Mouse (Mus musculus): ENCODE measurements around the gene Trpm5. TPM values are rescaled to one million over a fixed set of nuclear protein-coding genes. Genes with fewer than 3 reads are reported as not detected.
A peak's percentile ranks its signal among the peaks of the same experiment; 100 is the strongest.

The Trpm5 gene
- polyA plus RNA-seq, 1 experiment, result not detected

GRCm38 (mm10) chr7:143108200-143108599 is 13.8 kb upstream of the Trpm5 start:
- H3K4me1 ChIP-seq (ENCODE audit: control insufficient read depth, insufficient read depth, low read length), result no peaks in the 10 kb centered on the region

DNA sequence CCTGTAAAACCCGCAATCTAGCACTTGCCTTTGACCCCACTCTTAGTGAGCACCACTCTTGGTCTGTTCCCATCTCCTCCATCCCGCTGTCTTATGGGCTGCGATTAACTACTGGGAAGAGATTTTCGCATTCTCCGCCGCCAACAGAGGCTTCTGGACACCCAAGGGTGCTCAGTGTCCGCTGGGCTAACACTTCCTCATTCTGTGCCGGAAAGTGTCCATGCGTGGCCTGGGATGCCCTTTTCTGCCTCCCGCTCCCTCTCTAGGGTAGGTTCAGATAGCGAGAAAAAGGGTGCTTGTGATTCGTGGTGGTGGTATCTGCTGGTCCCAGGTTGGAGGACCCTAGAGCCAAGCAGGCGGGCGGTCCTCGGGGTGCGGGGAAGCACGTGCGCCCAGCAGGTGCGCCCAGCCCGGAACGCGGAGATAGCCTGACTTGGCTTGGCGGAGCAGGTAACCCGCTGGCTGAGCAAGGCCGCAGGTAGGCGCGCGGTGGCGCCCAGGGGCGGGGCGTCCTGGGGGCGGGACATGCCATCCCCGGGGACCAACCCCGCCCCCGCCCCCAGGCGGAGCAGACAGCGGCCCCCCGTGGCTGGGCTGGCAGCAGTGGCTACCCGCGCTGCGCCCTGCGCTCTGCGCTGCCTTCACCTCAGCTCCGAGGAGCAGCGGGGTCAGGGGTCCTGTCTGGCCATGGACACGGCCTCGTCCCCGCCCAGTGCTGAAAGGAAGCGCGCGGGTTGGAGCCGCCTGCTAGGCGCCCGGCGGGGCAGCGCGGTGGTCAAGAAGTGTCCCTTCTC is 12.4 kb upstream of the Trpm5 start:
- Histone ChIP-seq H3K4me3 (ENCODE audit: insufficient read depth, low read length) (peak overlapping the region; percentile 40), H3K27ac (ENCODE audit: insufficient read depth, low read depth, low read length) (no peak overlapping the region), H3K4me1 (ENCODE audit: control insufficient read depth, insufficient read depth, low read length) (no peaks in the 10 kb centered on the region)
- TF ChIP-seq POLR2A (IDR thresholded peaks at IDR 0.05; ENCODE audit: borderline replicate concordance, low read depth, low read length) (no peak), CTCF (IDR thresholded peaks at IDR 0.05; ENCODE audit: low read depth, low read length) (no peak)

More at GRCm38 (mm10) chr7:143108200-143108599, 13.8 kb upstream of the Trpm5 start:
- Histone ChIP-seq H3K4me3 (ENCODE audit: insufficient read depth, low read length) (no peak overlapping the region), H3K27ac (ENCODE audit: insufficient read depth, low read depth, low read length) (no peak overlapping the region)
- TF ChIP-seq CTCF (IDR thresholded peaks at IDR 0.05; ENCODE audit: low read depth, low read length) (no peak), POLR2A (IDR thresholded peaks at IDR 0.05; ENCODE audit: borderline replicate concordance, low read depth, low read length) (no peak)

- Histone ChIP-seq H3K4me3 (ENCODE audit: insufficient read depth, low read length) (peak within 1 kb of the TSS; percentile 40), H3K27ac (ENCODE audit: insufficient read depth, low read depth, low read length) (no peak within 1 kb of the TSS), H3K4me1 (ENCODE audit: control insufficient read depth, insufficient read depth, low read length) (peaks cover under 1% of the 10 kb centered on the region)
- TF ChIP-seq CTCF (IDR thresholded peaks at IDR 0.05; ENCODE audit: low read depth, low read length) (no peak), POLR2A (IDR thresholded peaks at IDR 0.05; ENCODE audit: borderline replicate concordance, low read depth, low read length) (no peak)
Observed at GRCm38 (mm10) chr7:143106062-143106461, 11.6 kb upstream of the Trpm5 start, which contains the start of gene Kcnq1. Gene Kcnq1, plus strand, starts transcription at chr7:143106362.

- peaks cover 4% of the 10 kb centered on the region for H3K4me1 ChIP-seq (ENCODE audit: control insufficient read depth, insufficient read depth, low read length)
- H3K27ac ChIP-seq (ENCODE audit: insufficient read depth, low read depth, low read length), result no peak overlapping the region
- no peak for TF ChIP-seq POLR2A (IDR thresholded peaks at IDR 0.05; ENCODE audit: borderline replicate concordance, low read depth, low read length)
- TF ChIP-seq CTCF (IDR thresholded peaks at IDR 0.05; ENCODE audit: low read depth, low read length), result no peak
- H3K4me3 ChIP-seq (ENCODE audit: insufficient read depth, low read length), result no peak overlapping the region
Observed at GRCm38 (mm10) chr7:143105258-143105897, 10.9 kb upstream of the Trpm5 start.

- H3K4me3 ChIP-seq (ENCODE audit: insufficient read depth, low read length), result no peak overlapping the region
- peaks cover 8% of the 10 kb centered on the region for H3K4me1 ChIP-seq (ENCODE audit: control insufficient read depth, insufficient read depth, low read length)
- no peak overlapping the region for H3K27ac ChIP-seq (ENCODE audit: insufficient read depth, low read depth, low read length)
- TF ChIP-seq CTCF (IDR thresholded peaks at IDR 0.05; ENCODE audit: low read depth, low read length), result no peak
- TF ChIP-seq POLR2A (IDR thresholded peaks at IDR 0.05; ENCODE audit: borderline replicate concordance, low read depth, low read length), result no peak
Observed at GRCm38 (mm10) chr7:143100759-143101158, 6.3 kb upstream of the Trpm5 start.

- H3K27ac ChIP-seq (ENCODE audit: insufficient read depth, low read depth, low read length), result no peak overlapping the region
- no peak overlapping the region for H3K4me3 ChIP-seq (ENCODE audit: insufficient read depth, low read length)
- peaks cover 11% of the 10 kb centered on the region for H3K4me1 ChIP-seq (ENCODE audit: control insufficient read depth, insufficient read depth, low read length)
- TF ChIP-seq CTCF (IDR thresholded peaks at IDR 0.05; ENCODE audit: low read depth, low read length) (no peak), POLR2A (IDR thresholded peaks at IDR 0.05; ENCODE audit: borderline replicate concordance, low read depth, low read length) (no peak)
Observed at GRCm38 (mm10) chr7:143095554-143095907, 1.1 kb upstream of the Trpm5 start.

DNA sequence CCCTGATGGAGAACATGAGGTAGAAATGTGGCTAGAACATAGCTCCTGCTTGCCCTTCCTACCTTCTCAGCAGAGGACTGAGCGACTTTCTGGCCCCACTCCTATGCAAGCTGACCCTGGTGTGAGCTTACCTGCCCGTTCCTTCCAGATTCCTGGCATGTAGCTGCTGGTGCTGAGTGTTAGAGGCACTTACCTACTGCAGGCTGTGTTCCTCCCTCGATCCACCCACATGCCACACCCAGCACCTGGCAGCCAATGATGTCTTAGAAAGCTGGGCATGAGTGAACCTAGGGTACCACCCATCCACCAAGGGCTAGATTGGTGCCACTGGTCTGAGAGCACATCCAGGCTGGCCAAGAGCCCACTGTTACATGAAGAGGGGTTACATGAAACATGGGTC is 595 bp downstream of the Trpm5 start:
- Histone ChIP-seq H3K27ac (ENCODE audit: insufficient read depth, low read depth, low read length) (no peak overlapping the region), H3K4me1 (ENCODE audit: control insufficient read depth, insufficient read depth, low read length) (peaks cover 11% of the 10 kb centered on the region), H3K4me3 (ENCODE audit: insufficient read depth, low read length) (no peak overlapping the region)
- no peak for TF ChIP-seq POLR2A (IDR thresholded peaks at IDR 0.05; ENCODE audit: borderline replicate concordance, low read depth, low read length)
- TF ChIP-seq CTCF (IDR thresholded peaks at IDR 0.05; ENCODE audit: low read depth, low read length), result no peak

DNA sequence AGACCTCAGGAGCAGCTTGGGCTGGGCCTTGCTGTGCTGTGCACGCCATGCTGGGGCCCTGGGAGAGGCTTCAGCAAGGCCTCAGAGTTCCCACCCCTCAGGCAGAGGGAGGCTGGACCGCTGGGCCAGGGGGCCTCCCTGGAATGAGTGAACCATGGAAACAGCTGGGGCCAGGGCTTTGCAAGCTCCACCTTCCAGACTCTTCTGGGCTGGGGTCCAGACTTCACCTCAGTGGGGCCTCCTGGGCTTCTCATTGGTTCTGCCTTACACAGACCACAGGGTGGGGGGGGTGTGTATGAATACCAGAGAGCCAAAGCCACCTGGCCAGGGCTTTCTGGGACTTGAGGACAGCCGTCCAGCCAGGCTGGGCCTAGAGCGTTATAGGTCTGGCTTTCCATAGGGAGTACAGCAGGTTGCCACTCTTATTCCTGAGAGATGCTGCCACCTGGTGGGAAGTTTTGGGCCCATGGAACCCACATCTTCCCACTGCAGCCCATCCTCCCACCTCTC is 7.3 kb downstream of the Trpm5 start:
- no peak for TF ChIP-seq CTCF (IDR thresholded peaks at IDR 0.05; ENCODE audit: low read depth, low read length)
- no peak for TF ChIP-seq POLR2A (IDR thresholded peaks at IDR 0.05; ENCODE audit: borderline replicate concordance, low read depth, low read length)

GRCm38 (mm10) chr7:143086366-143086765 is 8.1 kb downstream of the Trpm5 start:
- TF ChIP-seq POLR2A (IDR thresholded peaks at IDR 0.05; ENCODE audit: borderline replicate concordance, low read depth, low read length) (no peak), CTCF (IDR thresholded peaks at IDR 0.05; ENCODE audit: low read depth, low read length) (peak; percentile 40)
- H3K27ac ChIP-seq (ENCODE audit: insufficient read depth, low read depth, low read length), result no peak overlapping the region
- H3K4me3 ChIP-seq (ENCODE audit: insufficient read depth, low read length), result no peak overlapping the region
- H3K4me1 ChIP-seq (ENCODE audit: control insufficient read depth, insufficient read depth, low read length), result no peaks in the 10 kb centered on the region

More for the DNA sequence above, 7.3 kb downstream of the Trpm5 start:
- no peak overlapping the region for H3K4me3 ChIP-seq (ENCODE audit: insufficient read depth, low read length)
- no peak overlapping the region for H3K27ac ChIP-seq (ENCODE audit: insufficient read depth, low read depth, low read length)
- H3K4me1 ChIP-seq (ENCODE audit: control insufficient read depth, insufficient read depth, low read length), result no peaks in the 10 kb centered on the region

- Histone ChIP-seq H3K27ac (ENCODE audit: insufficient read depth, low read depth, low read length) (no peak overlapping the region), H3K4me1 (ENCODE audit: control insufficient read depth, insufficient read depth, low read length) (no peaks in the 10 kb centered on the region), H3K4me3 (ENCODE audit: insufficient read depth, low read length) (no peak overlapping the region)
- TF ChIP-seq CTCF (IDR thresholded peaks at IDR 0.05; ENCODE audit: low read depth, low read length) (no peak), POLR2A (IDR thresholded peaks at IDR 0.05; ENCODE audit: borderline replicate concordance, low read depth, low read length) (no peak)
Observed at GRCm38 (mm10) chr7:143083708-143084107, 10.7 kb downstream of the Trpm5 start.

All from bone marrow macrophage, adult 2 months (primary cell).